Mouse (Mus musculus) right cerebral cortex, postnatal 10 days (tissue): ENCODE results near the gene Cyp4f13.

Source experiments
- DNase-seq, 2 experiments: peaks; one replicate each; pipeline ENCODE4 v3.0.0; 2021; ENCODE audit warnings: low spot score in 2 of 2

Gene Cyp4f13

GRCm38 (mm10) chr17:32905239-32905638 is 42.0 kb downstream of the Cyp4f13 start:
- peak; percentile 25 to 44 for DNase-seq

DNA sequence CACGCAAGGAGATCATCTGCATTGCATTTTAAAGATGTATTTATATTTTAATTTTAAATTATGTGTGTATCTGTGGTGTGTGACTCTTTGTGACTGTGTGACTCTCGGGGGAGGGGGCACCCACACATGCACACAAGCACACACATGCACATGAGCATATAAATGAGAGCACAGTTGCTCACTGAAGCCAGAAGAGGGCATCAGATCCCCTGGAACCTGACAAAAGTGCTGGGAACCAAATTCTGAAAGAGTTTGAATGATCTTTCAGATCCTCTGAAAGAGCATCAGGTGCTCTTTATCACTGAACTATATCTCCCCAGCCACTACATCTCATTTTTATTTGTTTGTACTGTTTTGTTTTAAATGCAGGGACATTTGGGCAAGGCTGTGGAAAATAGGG is 42.8 kb downstream of the Cyp4f13 start:
- DNase-seq: no peak

GRCm38 (mm10) chr17:32901751-32902525 is 45.3 kb downstream of the Cyp4f13 start:
- no peak for DNase-seq

DNA sequence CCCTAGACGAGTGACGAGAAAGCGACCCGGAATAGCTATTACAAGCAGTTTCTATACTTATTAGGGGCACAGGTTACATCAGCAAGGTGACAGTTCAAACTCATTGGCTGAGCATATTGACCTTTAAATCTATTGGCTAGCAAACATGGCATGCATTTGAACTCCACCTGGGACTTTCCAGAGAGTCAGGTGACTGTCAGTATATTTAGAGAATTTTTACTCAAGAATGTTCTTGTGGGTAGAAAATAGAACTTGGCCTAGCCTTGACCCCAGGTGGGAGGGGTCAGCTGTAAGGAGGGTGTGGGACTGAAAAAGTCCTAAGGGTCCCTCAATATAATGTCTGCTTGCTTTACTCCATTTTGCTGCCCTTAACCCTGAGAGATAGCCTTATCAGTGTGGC is 51.8 kb downstream of the Cyp4f13 start:
- no peak for DNase-seq

GRCm38 (mm10) chr17:32893901-32894300 is 53.3 kb downstream of the Cyp4f13 start:
- DNase-seq: no peak

DNA sequence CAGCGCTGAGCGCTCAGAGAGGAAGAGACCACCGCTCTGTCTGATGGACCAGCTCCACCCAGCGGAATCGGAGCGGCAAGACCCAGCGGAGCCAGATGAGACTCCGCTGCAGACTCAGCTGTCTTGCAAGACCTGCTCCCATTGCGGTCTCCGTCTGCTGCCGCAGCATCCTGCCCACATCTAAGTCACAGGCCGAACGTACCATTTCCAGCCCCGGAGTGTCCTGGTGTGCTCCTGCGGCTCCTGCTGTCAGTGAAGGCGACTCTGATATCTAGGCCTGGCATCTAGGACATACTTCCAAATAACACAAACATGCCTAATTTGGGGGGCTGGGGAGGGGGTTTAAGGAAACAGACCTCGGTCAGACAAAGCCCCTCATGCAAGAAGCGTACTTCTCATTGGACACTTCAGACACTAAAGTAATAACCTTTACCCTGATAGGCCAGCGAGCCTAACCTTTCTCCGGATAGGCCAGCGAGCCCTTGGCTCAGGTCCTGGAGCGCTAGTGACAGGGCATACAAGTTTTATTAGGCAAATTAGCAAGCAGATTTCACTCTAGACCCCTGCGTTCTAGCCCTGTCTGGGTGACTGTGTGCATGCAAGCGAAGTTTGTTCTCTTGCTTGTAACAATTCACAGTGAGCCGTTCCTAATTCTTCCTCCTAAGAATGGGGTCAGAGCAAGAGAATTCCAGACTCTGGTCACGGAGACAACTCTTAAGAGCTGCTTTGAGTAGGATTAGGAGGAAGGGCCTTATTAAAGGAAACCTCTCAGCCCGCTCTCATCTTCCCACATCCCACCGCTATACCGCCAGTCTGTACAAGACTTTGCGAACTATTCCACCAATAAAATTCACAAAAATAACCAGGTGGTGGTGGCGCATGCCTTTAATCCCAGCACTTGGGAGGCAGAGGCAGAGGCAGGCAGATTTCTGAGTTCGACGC is 55.7 kb downstream of the Cyp4f13 start, which contains the start of gene Zfp870:
Gene Zfp870, minus strand, starts transcription at position 404 of the 942 bp plus-strand sequence.
- DNase-seq: peak; percentile 93 to 96

DNA sequence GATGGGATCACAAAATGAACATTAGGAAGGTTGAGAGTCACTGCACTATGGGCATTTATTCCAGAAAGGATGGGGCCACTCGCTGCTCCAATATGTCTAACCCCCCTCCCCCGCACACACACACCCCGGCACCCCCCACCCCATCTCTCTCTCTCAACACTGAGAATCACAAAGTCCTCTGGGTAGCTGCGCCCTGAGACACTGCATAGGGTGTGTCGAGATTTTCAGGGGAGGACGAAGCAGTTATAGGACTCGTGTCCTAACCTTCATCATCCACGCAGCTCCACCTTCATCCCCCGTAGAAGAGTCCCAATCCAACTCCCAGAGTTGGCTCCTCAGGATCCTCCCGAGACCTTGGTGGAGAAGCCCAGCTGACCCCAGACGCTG is 56.4 kb downstream of the Cyp4f13 start:
- DNase-seq: no peak

GRCm38 (mm10) chr17:32889611-32890010 is 57.6 kb downstream of the Cyp4f13 start:
- DNase-seq: no peak

DNA sequence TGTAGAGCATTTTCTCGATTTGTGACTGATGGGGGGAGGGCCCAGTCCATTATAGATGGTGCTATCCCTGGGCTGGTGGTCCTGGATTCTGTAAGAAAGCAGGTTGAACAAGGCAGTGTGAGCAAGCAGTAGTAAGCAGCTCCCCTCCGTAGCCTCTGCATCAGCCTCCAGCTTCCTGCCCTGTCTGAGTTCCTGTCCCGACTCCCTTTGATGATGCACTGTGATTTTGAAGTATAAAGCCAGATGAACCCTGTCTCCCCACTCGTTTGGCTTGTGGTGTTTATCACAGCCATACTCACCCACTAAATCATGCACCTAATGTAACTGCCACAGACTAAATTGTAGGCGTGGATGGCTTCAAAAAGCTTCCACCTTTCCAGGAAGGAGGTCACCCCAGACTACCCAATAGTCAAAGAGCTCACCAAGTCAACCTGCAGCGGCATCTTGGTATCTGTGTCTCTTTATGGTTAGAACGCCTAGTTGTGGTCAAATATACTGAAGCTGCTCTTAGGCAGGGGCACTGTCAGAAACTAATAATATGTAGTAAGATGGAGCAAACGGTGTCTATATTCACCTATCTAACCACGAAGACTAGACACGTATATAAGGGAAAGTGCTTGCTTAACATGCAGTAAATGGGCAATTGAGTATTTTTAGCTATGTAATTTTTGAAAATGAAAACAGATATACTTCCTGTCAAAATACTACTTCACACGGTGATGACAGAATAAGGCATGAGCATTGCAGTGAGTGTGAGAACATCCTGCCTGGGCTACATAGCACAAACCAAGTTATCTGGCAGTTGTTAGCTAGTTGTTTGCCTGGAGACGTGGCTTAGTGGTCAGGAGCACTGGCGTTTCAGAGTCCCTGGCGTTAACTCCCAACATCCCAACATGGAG is 66.6 kb downstream of the Cyp4f13 start:
- no peak for DNase-seq

- DNase-seq: no peak
These were observed 68.4 kb downstream of the Cyp4f13 start for GRCm38 (mm10) chr17:32878773-32879172.

DNA sequence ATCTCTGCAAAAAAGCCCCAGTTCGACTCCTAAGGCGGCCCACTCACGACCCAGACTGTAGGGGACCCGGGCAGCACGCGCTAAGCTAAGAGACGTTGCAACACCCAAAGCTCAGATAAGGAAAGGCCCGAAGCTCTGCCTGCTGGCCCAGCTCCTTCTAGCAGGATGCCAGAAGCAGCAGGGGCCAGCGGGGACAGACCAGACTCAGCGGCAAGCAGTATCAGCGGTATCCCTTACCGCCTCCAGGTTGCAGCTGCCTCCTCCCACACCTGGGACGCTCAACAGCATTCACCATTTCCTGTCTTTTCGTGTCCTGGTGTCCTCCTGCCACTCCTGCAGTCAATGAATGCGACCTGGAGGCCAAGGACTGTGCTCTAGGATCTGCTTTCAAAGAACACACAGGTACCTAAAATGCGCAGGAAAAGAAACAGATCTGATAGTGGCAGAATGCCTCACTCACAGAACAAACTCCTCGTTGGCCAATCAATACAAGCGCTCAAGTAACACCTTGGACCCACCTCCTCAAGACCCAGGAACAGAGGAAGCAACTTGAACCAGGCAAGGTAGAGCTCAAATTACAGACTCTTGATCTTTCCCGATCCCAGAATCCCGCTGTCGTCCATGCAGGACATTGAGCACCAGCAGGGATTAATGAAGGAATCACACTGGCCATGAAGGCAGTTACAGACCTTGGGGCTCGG is 69.6 kb downstream of the Cyp4f13 start:
- DNase-seq: no peak
